Mouse (Mus musculus) adrenal gland, adult (tissue): ENCODE measurements around the gene Rpl31.

Source experiments
- DNase-seq, 2 experiments: peaks; one replicate each; pipeline ENCODE4 v3.0.0; 2022 to 2023; ENCODE audit warnings: low spot score in 1 of 2; ENCODE audit not compliant: inconsistent age in 2 of 2

The Rpl31 gene

GRCm38 (mm10) chr1:39396347-39396746 is 28.7 kb downstream of the Rpl31 start:
- no peak for DNase-seq

GRCm38 (mm10) chr1:39398284-39398683 is 30.6 kb downstream of the Rpl31 start:
- no peak for DNase-seq

DNA sequence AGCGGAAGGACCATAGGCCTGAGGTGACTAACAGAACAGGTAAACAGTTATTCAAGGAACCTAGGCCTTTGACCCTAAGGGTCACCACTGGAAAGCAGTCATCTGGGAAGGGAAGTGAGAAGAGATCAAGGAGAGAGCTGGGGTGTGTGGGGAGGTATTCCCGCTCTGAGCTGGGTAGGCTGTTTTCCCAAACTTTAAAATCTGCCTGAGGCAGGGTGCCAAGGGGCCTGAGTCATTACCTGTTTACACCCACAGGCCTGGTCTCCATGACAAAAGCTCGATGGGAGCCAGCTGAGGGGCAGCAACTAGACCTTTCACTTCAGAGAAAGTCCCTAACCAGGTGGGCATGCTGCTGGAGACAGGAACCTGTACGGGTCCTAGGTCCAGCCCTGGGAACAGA is 31.6 kb downstream of the Rpl31 start:
- DNase-seq, result peak in 1 of 2 experiments; percentile 50

- no peak for DNase-seq
Measured at GRCm38 (mm10) chr1:39400173-39400572, 32.5 kb downstream of the Rpl31 start.

GRCm38 (mm10) chr1:39407108-39407507 is 39.5 kb downstream of the Rpl31 start:
- no peak for DNase-seq

GRCm38 (mm10) chr1:39408123-39408522 is 40.5 kb downstream of the Rpl31 start:
- no peak for DNase-seq

DNA sequence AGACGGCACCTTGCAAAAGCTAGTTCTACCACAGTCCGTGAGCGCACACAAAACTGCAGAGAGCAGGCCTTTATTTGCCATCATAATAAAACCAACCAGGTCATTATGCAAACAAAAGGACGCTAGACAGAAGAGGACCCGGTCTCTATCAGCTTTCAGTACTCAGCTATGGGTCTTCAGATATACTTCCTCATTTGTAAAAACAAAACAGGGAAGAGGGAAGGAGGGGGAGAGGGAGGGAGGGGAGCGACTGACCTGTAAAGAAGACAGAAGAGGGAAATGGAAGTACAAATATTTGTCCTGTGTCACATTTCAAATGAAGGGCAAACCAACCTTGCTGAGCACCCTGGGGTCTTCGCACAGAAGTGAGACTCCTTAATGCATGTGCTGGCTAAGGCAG is 41.0 kb downstream of the Rpl31 start:
- DNase-seq, result no peak

DNA sequence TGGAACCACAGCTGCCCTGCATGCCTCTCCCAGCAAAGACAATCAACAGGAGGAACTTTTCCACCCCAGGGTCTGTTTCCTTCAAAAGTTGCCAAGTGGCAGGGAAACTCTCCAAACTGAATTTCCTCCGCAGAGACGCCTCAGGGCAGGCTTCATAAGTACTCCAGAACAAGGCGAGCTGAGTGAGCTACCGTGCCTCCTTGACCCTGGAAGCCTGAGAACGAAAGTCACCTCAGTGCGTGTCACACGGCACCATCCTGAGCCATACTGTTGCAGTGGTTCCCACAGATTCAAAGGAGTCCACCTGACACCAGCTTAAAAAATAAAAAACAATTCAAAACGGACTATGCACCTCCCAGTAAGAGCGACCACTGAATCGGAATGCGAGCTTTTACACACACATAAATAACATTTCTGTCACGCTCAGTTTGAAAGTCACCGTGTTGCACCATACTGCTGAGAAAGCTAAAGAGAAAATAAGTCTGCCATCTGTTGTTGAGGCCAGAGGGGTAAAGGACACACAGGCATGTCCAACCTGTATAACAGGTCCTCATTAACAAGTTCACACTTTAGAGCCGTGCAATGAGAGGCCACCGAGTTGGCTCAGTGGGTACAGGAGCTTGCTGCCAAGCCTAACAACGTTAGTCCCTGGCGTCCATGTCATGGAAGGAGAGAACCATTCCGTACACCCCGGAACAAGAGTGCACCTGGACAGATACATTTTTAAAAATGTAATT is 42.6 kb downstream of the Rpl31 start:
- no peak for DNase-seq

DNA sequence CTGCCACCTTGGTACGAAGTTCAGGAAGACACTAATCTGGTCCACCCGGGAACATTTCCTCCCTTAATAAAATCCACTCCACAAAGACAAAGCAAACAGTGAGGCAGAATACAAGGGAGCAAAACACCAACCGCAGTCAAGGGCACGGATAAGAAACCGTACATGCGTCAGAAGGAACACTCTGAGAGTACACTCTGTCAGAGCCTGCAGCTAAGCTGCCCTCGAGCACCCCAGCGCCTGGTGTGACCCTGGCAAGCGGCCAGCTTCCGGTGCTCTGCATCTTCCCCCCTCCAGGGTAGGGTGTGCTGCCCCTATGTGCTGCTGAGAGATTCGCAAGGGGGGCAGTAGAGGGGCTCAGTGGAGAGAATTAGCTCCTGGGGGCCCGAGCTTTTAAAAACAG is 50.2 kb downstream of the Rpl31 start:
- DNase-seq, result peak; percentile 79 to 90

GRCm38 (mm10) chr1:39418852-39419251 is 51.2 kb downstream of the Rpl31 start:
- DNase-seq, result peak in 1 of 2 experiments; percentile 44

GRCm38 (mm10) chr1:39420987-39421386 is 53.3 kb downstream of the Rpl31 start:
- DNase-seq, result no peak
